Mouse (Mus musculus) liver, embryonic 14.5 days (tissue): ENCODE results near the gene Erg.

Experiments
- CTCF ChIP-seq: IDR thresholded peaks from 2 replicates; pipeline ENCODE4 v1.5.1; 2016; ENCODE audit warnings: antibody characterized with exemption, low read depth, control low read depth
- EP300 ChIP-seq: IDR thresholded peaks from 2 replicates; pipeline ENCODE4 v1.6.1; 2016; ENCODE audit warnings: antibody characterized with exemption, low read depth

GRCm38 (mm10) chr16:95461941-95462340 lies 124.5 kb downstream of the Erg start:
- no peak for TF ChIP-seq EP300
- TF ChIP-seq CTCF: no peak
